Mouse (Mus musculus) small intestine, adult 2 months (tissue): ENCODE measurements at regions not wholly inside any gene's neighbourhood (a gene's known extent, or its start where the extent isn't known, plus 50 kb on each side); places are given as distances from the start of the nearest gene placed in this dataset.

Experiments used
- H3K27ac ChIP-seq: fragments of 200-500 bp; 2 replicates; pipeline ENCODE4 v1.5.1; 2012; ENCODE audit warnings: low read depth, low read length, control low read depth, inconsistent platforms; ENCODE audit not compliant: insufficient read depth
- H3K27me3 ChIP-seq: fragments of 200-500 bp; 2 replicates; pipeline ENCODE4 v1.6.1; 2012; ENCODE audit warnings: mild to moderate bottlenecking, moderate library complexity, low read length, inconsistent platforms; ENCODE audit not compliant: control insufficient read depth, insufficient read depth
- H3K36me3 ChIP-seq: fragments of 200-500 bp; 2 replicates; pipeline ENCODE4 v1.6.1; 2012; ENCODE audit warnings: mild to moderate bottlenecking, low read length, control low read depth, inconsistent platforms; ENCODE audit not compliant: control insufficient read depth, insufficient read depth
- H3K4me1 ChIP-seq: fragments of 200-500 bp; 2 replicates; pipeline ENCODE4 v1.6.1; 2012; ENCODE audit warnings: low read length, inconsistent platforms, mixed read lengths; ENCODE audit not compliant: control insufficient read depth, insufficient read depth, insufficient read length
- H3K4me3 ChIP-seq: fragments of 200-500 bp; 2 replicates; pipeline ENCODE4 v1.5.1; 2012; ENCODE audit warnings: low read depth, mild to moderate bottlenecking, control low read depth, inconsistent platforms, low read length, moderate library complexity
- CTCF ChIP-seq: fragments of 200-500 bp; IDR thresholded peaks from 2 replicates; pipeline ENCODE4 v1.5.1; 2012; ENCODE audit warnings: low read depth, mild to moderate bottlenecking, control low read depth, inconsistent platforms, low read length, moderate library complexity, mixed read lengths; ENCODE audit not compliant: insufficient replicate concordance, insufficient read length; ENCODE audit errors: extremely low read depth
- POLR2A ChIP-seq: fragments of 200-500 bp; IDR thresholded peaks from 2 replicates; pipeline ENCODE4 v1.6.1; 2012; ENCODE audit warnings: low read depth, mild to moderate bottlenecking, control low read depth, inconsistent platforms, low read length, moderate library complexity
- WGBS: fragments of 180-500 bp; shearing (Covaris S2); methylation state at CpG from one replicate; pipeline ENCODE4 v1.1.7; 2018; 5-methylcytosine and 5-hydroxymethylcytosine counted together

- TF ChIP-seq POLR2A: no peak
- no peak for TF ChIP-seq CTCF
- Histone ChIP-seq H3K4me3 (no peak overlapping the region), H3K36me3 (no peaks in the 10 kb centered on the region), H3K4me1 (no peaks in the 10 kb centered on the region), H3K27me3 (no peaks in the 10 kb centered on the region), H3K27ac (no peak overlapping the region)
- WGBS: 56% methylated on average over 7 of the region's 7 CpGs
These were observed 627.8 kb downstream of the Dhx35 start for GRCm38 (mm10) chr2:159422281-159422937.

DNA sequence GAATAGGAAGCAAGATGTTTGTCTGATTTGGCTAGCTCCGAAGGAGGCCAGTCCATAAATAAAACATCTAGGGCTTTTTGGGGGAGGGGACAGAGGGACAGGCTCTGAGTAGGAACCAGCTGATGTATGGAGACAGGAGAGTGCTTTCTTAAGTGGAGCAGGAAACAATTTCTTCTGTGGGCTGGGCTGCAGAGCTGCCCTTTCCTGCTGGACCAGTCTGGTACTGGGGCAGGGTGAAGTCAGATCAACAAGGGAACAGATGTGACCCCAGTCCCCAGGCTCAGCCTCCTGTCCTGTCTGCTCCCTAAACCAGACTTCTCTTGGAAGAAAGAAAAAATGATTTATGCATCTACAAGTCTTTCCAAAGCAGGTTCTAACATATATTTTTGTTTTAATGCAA is 633.6 kb downstream of the Dhx35 start:
- Histone ChIP-seq H3K27ac (no peak overlapping the region), H3K4me3 (no peak overlapping the region), H3K4me1 (no peaks in the 10 kb centered on the region), H3K36me3 (no peaks in the 10 kb centered on the region), H3K27me3 (no peaks in the 10 kb centered on the region)
- TF ChIP-seq POLR2A (no peak), CTCF (no peak)
- 17% methylated on average over 1 of the region's 1 CpGs for WGBS

GRCm38 (mm10) chr2:159430577-159431329 is 636.1 kb downstream of the Dhx35 start:
- WGBS: 64% methylated on average over 5 of the region's 5 CpGs
- no peaks in the 10 kb centered on the region for H3K4me1 ChIP-seq

DNA sequence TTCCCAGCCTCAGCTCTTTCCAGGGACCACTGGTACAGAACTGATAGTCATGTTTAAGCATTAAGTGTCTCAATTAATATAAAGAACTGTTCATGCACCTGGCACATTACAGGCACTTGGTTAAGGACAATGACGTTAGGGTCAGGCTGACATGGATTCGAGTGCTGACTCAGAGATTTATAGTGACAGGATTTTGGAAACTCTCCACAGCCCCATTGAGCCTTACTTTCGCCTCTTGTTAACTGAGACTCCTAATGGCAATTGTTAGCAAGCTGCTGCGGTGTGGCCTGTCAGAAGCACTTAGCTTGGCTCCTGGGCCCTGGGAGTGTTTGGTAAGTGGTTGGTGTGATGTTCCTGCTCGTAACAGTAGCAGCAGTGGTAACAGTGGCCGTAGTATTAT is 644.4 kb downstream of the Dhx35 start:
- no peaks in the 10 kb centered on the region for H3K4me1 ChIP-seq
- H3K36me3 ChIP-seq: no peaks in the 10 kb centered on the region
- no peak for TF ChIP-seq CTCF
- TF ChIP-seq POLR2A: no peak
- H3K27me3 ChIP-seq: no peaks in the 10 kb centered on the region
- no peak overlapping the region for H3K27ac ChIP-seq
- H3K4me3 ChIP-seq: no peak overlapping the region
- WGBS: 77% methylated on average over 6 of the region's 6 CpGs

More at GRCm38 (mm10) chr2:159430577-159431329, 636.1 kb downstream of the Dhx35 start:
- Histone ChIP-seq H3K4me3 (no peak overlapping the region), H3K27ac (no peak overlapping the region), H3K36me3 (no peaks in the 10 kb centered on the region), H3K27me3 (no peaks in the 10 kb centered on the region)
- TF ChIP-seq POLR2A (no peak), CTCF (no peak)

- no peak for TF ChIP-seq CTCF
- no peak for TF ChIP-seq POLR2A
- no peak overlapping the region for H3K4me3 ChIP-seq
- no peaks in the 10 kb centered on the region for H3K4me1 ChIP-seq
- no peak overlapping the region for H3K27ac ChIP-seq
- 48% methylated on average over 8 of the region's 8 CpGs for WGBS
- no peaks in the 10 kb centered on the region for H3K36me3 ChIP-seq
- H3K27me3 ChIP-seq: no peaks in the 10 kb centered on the region
These were observed 649.0 kb downstream of the Dhx35 start for GRCm38 (mm10) chr2:159443581-159443980.

GRCm38 (mm10) chr2:159446434-159446833 is 651.8 kb downstream of the Dhx35 start:
- H3K36me3 ChIP-seq: no peaks in the 10 kb centered on the region
- WGBS: 29% methylated on average over 5 of the region's 5 CpGs
- no peak for TF ChIP-seq POLR2A
- TF ChIP-seq CTCF: no peak
- H3K4me3 ChIP-seq: no peak overlapping the region
- no peak overlapping the region for H3K27ac ChIP-seq
- H3K4me1 ChIP-seq: no peaks in the 10 kb centered on the region
- H3K27me3 ChIP-seq: no peaks in the 10 kb centered on the region

DNA sequence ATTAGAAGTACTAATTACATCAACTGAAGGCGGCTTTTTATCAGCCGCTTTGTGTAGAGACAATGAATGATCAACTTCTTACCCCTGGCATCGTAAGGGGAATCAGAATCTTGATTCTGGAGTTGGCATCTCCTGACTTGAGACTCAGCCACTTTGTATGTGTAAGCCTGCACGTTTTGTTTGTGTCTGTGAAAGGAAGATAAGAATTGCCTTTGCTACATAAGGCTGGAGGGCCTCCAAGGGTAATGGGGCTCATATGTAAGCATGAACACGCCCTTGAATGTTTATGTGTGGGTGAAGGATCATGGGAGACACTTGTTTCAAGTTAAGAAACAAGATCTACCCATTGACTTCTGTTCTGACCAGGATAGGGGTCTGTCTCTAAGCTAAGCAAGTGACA is 652.3 kb downstream of the Dhx35 start:
- Histone ChIP-seq H3K27ac (no peak overlapping the region), H3K36me3 (no peaks in the 10 kb centered on the region), H3K4me1 (no peaks in the 10 kb centered on the region), H3K4me3 (no peak overlapping the region), H3K27me3 (no peaks in the 10 kb centered on the region)
- WGBS: 34% methylated on average over 5 of the region's 5 CpGs
- no peak for TF ChIP-seq CTCF
- no peak for TF ChIP-seq POLR2A
